Mouse (Mus musculus): ENCODE measurements around the gene Pomt1. TPM values are rescaled to one million over a fixed set of nuclear protein-coding genes. Genes with fewer than 3 reads are reported as not detected.

The Pomt1 gene
- polyA plus RNA-seq, 1 experiment from 2014 or later: 26.9 TPM

GRCm38 (mm10) chr2:32219501-32219900 lies 16.9 kb upstream of the Pomt1 start:
- Histone ChIP-seq H3K9me3 (ENCODE audit: control insufficient read depth, low read length) (no peaks in the 10 kb centered on the region), H3K4me3 (ENCODE audit: low read length) (no peak overlapping the region), H3K9ac (ENCODE audit: low read depth, low read length) (no peak overlapping the region), H3K27ac (ENCODE audit: low read length) (no peak overlapping the region), H3K36me3 (ENCODE audit: control insufficient read depth, insufficient read depth, low read length) (peaks cover 65% of the 10 kb centered on the region), H3K4me2 (ENCODE audit: low read depth, low read length) (no peak overlapping the region), H3K4me1 (ENCODE audit: control insufficient read depth, insufficient read depth, low read length) (no peaks in the 10 kb centered on the region), H3K27me3 (replicated peaks; ENCODE audit: control insufficient read depth, insufficient read depth, low read length) (no peaks in the 10 kb centered on the region)
- no peak for ATAC-seq
- 93% methylated on average over 14 of the region's 14 CpGs for WGBS

GRCm38 (mm10) chr2:32220021-32220420 lies 16.4 kb upstream of the Pomt1 start:
- no peak overlapping the region for H3K27ac ChIP-seq (ENCODE audit: low read length)
- H3K9ac ChIP-seq (ENCODE audit: low read depth, low read length): no peak overlapping the region
- H3K4me3 ChIP-seq (ENCODE audit: low read length): no peak overlapping the region
- no peak for ATAC-seq
- peaks cover 63% of the 10 kb centered on the region for H3K36me3 ChIP-seq (ENCODE audit: control insufficient read depth, insufficient read depth, low read length)
- WGBS: 92% methylated on average over 6 of the region's 6 CpGs
- H3K9me3 ChIP-seq (ENCODE audit: control insufficient read depth, low read length): no peaks in the 10 kb centered on the region
- no peaks in the 10 kb centered on the region for H3K4me1 ChIP-seq (ENCODE audit: control insufficient read depth, insufficient read depth, low read length)
- no peak overlapping the region for H3K4me2 ChIP-seq (ENCODE audit: low read depth, low read length)
- no peaks in the 10 kb centered on the region for H3K27me3 ChIP-seq (replicated peaks; ENCODE audit: control insufficient read depth, insufficient read depth, low read length)

GRCm38 (mm10) chr2:32220969-32221368 lies 15.4 kb upstream of the Pomt1 start:
- no peaks in the 10 kb centered on the region for H3K9me3 ChIP-seq (ENCODE audit: control insufficient read depth, low read length)
- no peaks in the 10 kb centered on the region for H3K27me3 ChIP-seq (replicated peaks; ENCODE audit: control insufficient read depth, insufficient read depth, low read length)
- peaks cover 54% of the 10 kb centered on the region for H3K36me3 ChIP-seq (ENCODE audit: control insufficient read depth, insufficient read depth, low read length)
- ATAC-seq: no peak
- H3K27ac ChIP-seq (ENCODE audit: low read length): no peak overlapping the region
- H3K4me2 ChIP-seq (ENCODE audit: low read depth, low read length): no peak overlapping the region
- H3K9ac ChIP-seq (ENCODE audit: low read depth, low read length): no peak overlapping the region
- 95% methylated on average over 10 of the region's 10 CpGs for WGBS
- no peak overlapping the region for H3K4me3 ChIP-seq (ENCODE audit: low read length)
- H3K4me1 ChIP-seq (ENCODE audit: control insufficient read depth, insufficient read depth, low read length): no peaks in the 10 kb centered on the region

- Histone ChIP-seq H3K9me3 (ENCODE audit: control insufficient read depth, low read length) (no peaks in the 10 kb centered on the region), H3K36me3 (ENCODE audit: control insufficient read depth, insufficient read depth, low read length) (peaks cover 49% of the 10 kb centered on the region), H3K4me1 (ENCODE audit: control insufficient read depth, insufficient read depth, low read length) (no peaks in the 10 kb centered on the region), H3K4me2 (ENCODE audit: low read depth, low read length) (no peak overlapping the region), H3K27ac (ENCODE audit: low read length) (no peak overlapping the region), H3K27me3 (replicated peaks; ENCODE audit: control insufficient read depth, insufficient read depth, low read length) (no peaks in the 10 kb centered on the region), H3K4me3 (ENCODE audit: low read length) (no peak overlapping the region), H3K9ac (ENCODE audit: low read depth, low read length) (no peak overlapping the region)
- 86% methylated on average over 7 of the region's 7 CpGs for WGBS
- ATAC-seq: no peak
These were observed 14.8 kb upstream of the Pomt1 start for GRCm38 (mm10) chr2:32221577-32221976.

GRCm38 (mm10) chr2:32222057-32222456 lies 14.3 kb upstream of the Pomt1 start:
- WGBS: 80% methylated on average over 10 of the region's 10 CpGs
- Histone ChIP-seq H3K9ac (ENCODE audit: low read depth, low read length) (no peak overlapping the region), H3K9me3 (ENCODE audit: control insufficient read depth, low read length) (no peaks in the 10 kb centered on the region), H3K27ac (ENCODE audit: low read length) (no peak overlapping the region), H3K4me2 (ENCODE audit: low read depth, low read length) (no peak overlapping the region), H3K36me3 (ENCODE audit: control insufficient read depth, insufficient read depth, low read length) (peaks cover 48% of the 10 kb centered on the region), H3K4me1 (ENCODE audit: control insufficient read depth, insufficient read depth, low read length) (no peaks in the 10 kb centered on the region), H3K27me3 (replicated peaks; ENCODE audit: control insufficient read depth, insufficient read depth, low read length) (no peaks in the 10 kb centered on the region), H3K4me3 (ENCODE audit: low read length) (no peak overlapping the region)
- ATAC-seq: no peak

GRCm38 (mm10) chr2:32235433-32235832 lies 957 bp upstream of the Pomt1 start:
- H3K4me3 ChIP-seq (ENCODE audit: low read length): peak overlapping the region; percentile 61
- H3K9me3 ChIP-seq (ENCODE audit: control insufficient read depth, low read length): no peaks in the 10 kb centered on the region
- H3K36me3 ChIP-seq (ENCODE audit: control insufficient read depth, insufficient read depth, low read length): peaks cover 10% of the 10 kb centered on the region
- ATAC-seq: no peak
- peaks cover 16% of the 10 kb centered on the region for H3K4me1 ChIP-seq (ENCODE audit: control insufficient read depth, insufficient read depth, low read length)
- H3K27ac ChIP-seq (ENCODE audit: low read length): no peak overlapping the region
- H3K9ac ChIP-seq (ENCODE audit: low read depth, low read length): peak overlapping the region; percentile 82; the same call in 1 of the 2 replicates
- H3K27me3 ChIP-seq (replicated peaks; ENCODE audit: control insufficient read depth, insufficient read depth, low read length): no peaks in the 10 kb centered on the region
- H3K4me2 ChIP-seq (ENCODE audit: low read depth, low read length): peak overlapping the region; percentile 70
- WGBS: 26% methylated on average over 7 of the region's 7 CpGs

GRCm38 (mm10) chr2:32236760-32237487 lies 534 bp downstream of the Pomt1 start:
- Histone ChIP-seq H3K4me3 (ENCODE audit: low read length) (peak overlapping the region; percentile 61), H3K27ac (ENCODE audit: low read length) (peak overlapping the region; percentile 86), H3K36me3 (ENCODE audit: control insufficient read depth, insufficient read depth, low read length) (peaks cover 5% of the 10 kb centered on the region), H3K4me1 (ENCODE audit: control insufficient read depth, insufficient read depth, low read length) (peaks cover 16% of the 10 kb centered on the region), H3K9me3 (ENCODE audit: control insufficient read depth, low read length) (no peaks in the 10 kb centered on the region), H3K9ac (ENCODE audit: low read depth, low read length) (peak overlapping the region; percentile 82), H3K4me2 (ENCODE audit: low read depth, low read length) (peak overlapping the region; percentile 86), H3K27me3 (replicated peaks; ENCODE audit: control insufficient read depth, insufficient read depth, low read length) (no peaks in the 10 kb centered on the region)
- peak; percentile 57 for ATAC-seq
- 0% methylated on average over 20 of the region's 20 CpGs for WGBS

GRCm38 (mm10) chr2:32237571-32237970 lies 1.2 kb downstream of the Pomt1 start:
- no peak for ATAC-seq
- peak overlapping the region; percentile 61 for H3K4me3 ChIP-seq (ENCODE audit: low read length)
- H3K4me2 ChIP-seq (ENCODE audit: low read depth, low read length): peak overlapping the region; percentile 86
- H3K27ac ChIP-seq (ENCODE audit: low read length): peak overlapping the region; percentile 86; the same call in 1 of the 2 replicates
- peaks cover 3% of the 10 kb centered on the region; the same call in 1 of the 2 replicates for H3K36me3 ChIP-seq (ENCODE audit: control insufficient read depth, insufficient read depth, low read length)
- peak overlapping the region; percentile 82 for H3K9ac ChIP-seq (ENCODE audit: low read depth, low read length)
- H3K9me3 ChIP-seq (ENCODE audit: control insufficient read depth, low read length): no peaks in the 10 kb centered on the region
- H3K4me1 ChIP-seq (ENCODE audit: control insufficient read depth, insufficient read depth, low read length): peaks cover 16% of the 10 kb centered on the region
- no peaks in the 10 kb centered on the region for H3K27me3 ChIP-seq (replicated peaks; ENCODE audit: control insufficient read depth, insufficient read depth, low read length)
- 30% methylated on average over 4 of the region's 4 CpGs for WGBS

- Histone ChIP-seq H3K27me3 (replicated peaks; ENCODE audit: control insufficient read depth, insufficient read depth, low read length) (no peaks in the 10 kb centered on the region), H3K9ac (ENCODE audit: low read depth, low read length) (no peak overlapping the region), H3K9me3 (ENCODE audit: control insufficient read depth, low read length) (no peaks in the 10 kb centered on the region), H3K36me3 (ENCODE audit: control insufficient read depth, insufficient read depth, low read length) (no peaks in the 10 kb centered on the region), H3K4me1 (ENCODE audit: control insufficient read depth, insufficient read depth, low read length) (peaks cover 16% of the 10 kb centered on the region), H3K27ac (ENCODE audit: low read length) (no peak overlapping the region), H3K4me3 (ENCODE audit: low read length) (no peak overlapping the region), H3K4me2 (ENCODE audit: low read depth, low read length) (no peak overlapping the region)
- ATAC-seq: no peak
- WGBS: 93% methylated on average over 9 of the region's 9 CpGs
These were observed 2.5 kb downstream of the Pomt1 start for GRCm38 (mm10) chr2:32238708-32239435.
